8 mouse cellular contexts compared by ENCODE assay signal in genomic region chr9:109985416-109985815, GRCm38 (mm10). TPM values are rescaled to one million over a fixed set of nuclear protein-coding genes. Genes with fewer than 3 reads are reported as not detected.
DNase-seq lines count a peak whose midpoint lies in the region; ATAC-seq lines count a peak whose summit lies in the region.

No protein-coding gene starts in this region.

- no peaks in the 10 kb centered on the region for H3K27me3 ChIP-seq in hindbrain, embryonic 13.5 days

- H3K4me1 ChIP-seq in hindbrain, embryonic 13.5 days (replicated peaks), result no peaks in the 10 kb centered on the region

- H3K4me3 ChIP-seq in hindbrain, embryonic 13.5 days, result no peak overlapping the region

- peak; percentile 72 for ATAC-seq in hindbrain, embryonic 13.5 days (ENCODE audit: low FRiP score)

- peak; percentile 68 for DNase-seq in Muller cell, postnatal 12 days (ENCODE audit: inconsistent ontology term)
- DNase-seq in cerebellum, adult 18-20 months, result peak; percentile 76 to 79
- peak; percentile 27 to 66 for DNase-seq in frontal cortex, postnatal 10 days (ENCODE audit: low spot score in 2 of 2)
- peak; percentile 71 to 84 for DNase-seq in layer of hippocampus, postnatal 14 days (ENCODE audit: low spot score in 2 of 2)
- DNase-seq in lung, postnatal 10 days, result peak; percentile 81
- DNase-seq in retina, embryonic 14.5 days (ENCODE audit: low spot score), result peak; percentile 84
- DNase-seq in urinary bladder, postnatal 25 days (ENCODE audit: low spot score), result peak; percentile 29

- H3K4me2 ChIP-seq in hindbrain, embryonic 13.5 days, result no peak overlapping the region

- peaks cover 12% of the 10 kb centered on the region for H3K36me3 ChIP-seq in hindbrain, embryonic 13.5 days

- WGBS in hindbrain, embryonic 13.5 days, result 24% methylated on average over 4 of the region's 4 CpGs

- no peak overlapping the region for H3K9ac ChIP-seq in hindbrain, embryonic 13.5 days

- H3K27ac ChIP-seq in hindbrain, embryonic 13.5 days, result no peak overlapping the region

- no peaks in the 10 kb centered on the region for H3K9me3 ChIP-seq in hindbrain, embryonic 13.5 days

RNA-seq across cellular contexts. Expression of gene Map4, which starts 54.2 kb away (rescaled TPM):
- 156 and 166 TPM in 2 replicates for polyA plus RNA-seq in hindbrain, embryonic 13.5 days (2015; fragmentation: Nextera tagmentation; extraction: Ambion mirVana)
- 100 to 1,000 TPM; 625 to 628 TPM for total RNA-seq in layer of hippocampus, postnatal 14 days (2021)

Comparison
In these comparisons a context has a peak if more than half of its experiments do, and no peak if none do; other contexts are left out.
1. DNase-seq: peak in every context shown above with its lines; median percentile 84 in retina, embryonic 14.5 days; 81 in lung, postnatal 10 days; 78 in cerebellum, adult 18-20 months; 78 in layer of hippocampus, postnatal 14 days; 68 in Muller cell, postnatal 12 days; 46 in frontal cortex, postnatal 10 days; 29 in urinary bladder, postnatal 25 days.